Mouse (Mus musculus) splenic B cell, adult 2 months (primary cell): ENCODE results near the gene Muc2.

ENCODE experiments used
- DNase-seq: peaks from one replicate; pipeline ENCODE4 v3.0.0-alpha.2; 2011; ENCODE audit warnings: low read depth, low spot score
- H3K27me3 ChIP-seq: 2 replicates; pipeline ENCODE4 v1.6.1; 2012; ENCODE audit warnings: mild to moderate bottlenecking, low read length, moderate library complexity, mixed read lengths; ENCODE audit not compliant: control insufficient read depth, poor library complexity, insufficient read depth, severe bottlenecking
- H3K36me3 ChIP-seq: 2 replicates; pipeline ENCODE4 v1.6.1; 2012; ENCODE audit warnings: mild to moderate bottlenecking, low read length, moderate library complexity, mixed read lengths; ENCODE audit not compliant: control insufficient read depth, poor library complexity, insufficient read depth, severe bottlenecking

Gene Muc2

DNA sequence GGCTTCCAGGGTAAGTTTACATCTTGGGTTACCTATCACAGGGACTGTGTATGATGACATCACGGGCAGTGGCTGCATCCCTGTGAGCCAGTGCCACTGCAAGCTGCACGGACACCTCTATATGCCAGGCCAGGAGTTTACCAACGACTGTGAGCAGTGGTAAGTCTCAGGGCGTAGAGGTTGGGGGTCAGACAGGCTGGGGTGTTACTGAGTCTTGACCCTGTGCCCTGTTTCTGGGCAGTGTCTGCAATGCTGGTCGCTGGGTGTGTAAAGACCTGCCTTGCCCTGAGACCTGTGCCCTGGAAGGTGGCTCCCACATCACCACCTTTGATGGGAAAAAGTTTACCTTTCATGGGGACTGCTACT, 4.1 kb downstream of the Muc2 start:
- no peak for DNase-seq
- no peaks in the 10 kb centered on the region for H3K36me3 ChIP-seq
- no peaks in the 10 kb centered on the region for H3K27me3 ChIP-seq

DNA sequence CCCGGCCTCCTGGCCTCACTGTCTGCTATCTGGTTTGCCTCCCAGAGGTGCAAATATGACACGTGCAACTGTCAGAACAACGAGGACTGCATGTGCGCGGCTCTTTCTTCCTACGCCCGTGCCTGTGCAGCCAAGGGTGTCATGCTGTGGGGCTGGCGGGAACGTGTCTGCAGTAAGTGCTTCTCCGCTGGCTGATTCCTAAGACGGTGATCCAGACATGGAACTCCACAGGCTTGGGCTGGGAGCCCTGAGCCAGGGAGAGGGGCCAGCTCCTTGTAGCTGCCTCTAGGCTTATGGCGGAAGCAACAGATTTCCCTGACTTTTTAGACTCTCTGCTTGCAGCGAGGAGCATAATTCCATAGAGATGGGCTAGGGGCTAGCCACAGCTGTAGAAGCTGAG, 6.4 kb downstream of the Muc2 start:
- DNase-seq: no peak
- Histone ChIP-seq H3K36me3 (no peaks in the 10 kb centered on the region), H3K27me3 (no peaks in the 10 kb centered on the region)

DNA sequence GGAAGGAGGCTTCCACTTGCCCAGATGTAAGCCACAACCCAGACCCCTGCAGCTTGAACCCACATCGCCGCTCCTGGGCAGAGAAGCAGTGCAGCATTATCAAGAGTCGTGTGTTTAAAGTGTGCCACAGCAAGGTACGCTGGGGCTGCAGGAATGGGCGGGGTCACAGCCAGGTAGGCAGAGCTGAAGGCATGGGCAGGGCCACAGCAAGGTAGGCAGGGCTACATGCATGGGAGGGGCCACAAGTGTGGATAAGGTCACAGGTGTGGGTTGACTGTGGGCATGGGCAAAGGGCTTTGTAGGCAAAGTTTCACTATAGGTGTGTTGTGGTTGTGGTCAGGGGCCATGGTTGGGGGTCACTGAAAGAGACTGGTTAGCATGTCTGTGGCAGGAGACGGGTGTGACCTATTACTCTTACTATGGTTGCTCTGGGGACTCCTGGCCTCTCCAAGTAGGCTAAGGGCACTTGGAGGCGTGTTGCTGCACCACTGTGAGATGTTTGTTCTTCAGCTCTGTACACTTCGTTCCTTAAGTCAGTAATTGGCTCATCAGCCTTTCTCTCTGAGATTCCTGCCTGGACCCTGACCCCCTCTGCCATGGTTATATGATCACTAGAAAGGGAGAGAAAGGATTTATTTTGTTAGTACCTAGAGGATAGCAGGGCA, 9.5 kb downstream of the Muc2 start:
- no peaks in the 10 kb centered on the region for H3K36me3 ChIP-seq
- no peak for DNase-seq
- no peaks in the 10 kb centered on the region for H3K27me3 ChIP-seq

DNA sequence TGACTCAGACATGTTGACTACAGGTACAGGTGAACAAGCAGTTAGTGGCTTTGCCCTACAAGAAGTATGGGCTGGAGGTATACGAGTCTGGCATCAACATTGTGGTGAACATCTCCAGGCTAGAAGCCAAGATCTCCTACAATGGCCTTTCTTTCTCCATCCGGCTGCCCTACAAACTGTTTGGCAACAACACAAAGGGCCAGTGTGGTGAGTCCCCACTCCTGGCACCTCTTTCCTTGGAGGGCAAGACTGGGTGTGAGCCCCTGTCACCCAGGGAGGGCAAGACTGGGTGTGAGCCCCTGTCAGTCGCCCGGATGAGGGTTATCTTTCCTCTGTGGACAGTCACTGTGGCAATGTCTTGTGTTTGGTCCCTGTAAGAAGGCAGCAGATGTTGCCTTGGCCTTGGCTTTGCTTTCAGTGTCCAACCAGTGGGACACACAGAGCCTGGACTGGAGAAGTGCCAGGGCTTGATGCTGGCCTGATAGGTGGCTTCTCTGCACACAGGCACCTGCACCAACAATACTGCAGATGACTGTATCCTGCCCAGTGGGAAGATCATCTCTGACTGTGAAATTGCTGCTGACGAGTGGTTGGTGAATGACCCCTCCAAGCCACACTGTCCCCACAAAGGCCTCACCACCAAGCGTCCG, 57.4 kb downstream of the Muc2 start:
- Histone ChIP-seq H3K27me3 (no peaks in the 10 kb centered on the region), H3K36me3 (no peaks in the 10 kb centered on the region)
- no peak for DNase-seq

- no peaks in the 10 kb centered on the region for H3K36me3 ChIP-seq
- no peak for DNase-seq
- H3K27me3 ChIP-seq: no peaks in the 10 kb centered on the region
Measured at GRCm38 (mm10) chr7:141752513-141752912, 62.4 kb downstream of the Muc2 start.

DNA sequence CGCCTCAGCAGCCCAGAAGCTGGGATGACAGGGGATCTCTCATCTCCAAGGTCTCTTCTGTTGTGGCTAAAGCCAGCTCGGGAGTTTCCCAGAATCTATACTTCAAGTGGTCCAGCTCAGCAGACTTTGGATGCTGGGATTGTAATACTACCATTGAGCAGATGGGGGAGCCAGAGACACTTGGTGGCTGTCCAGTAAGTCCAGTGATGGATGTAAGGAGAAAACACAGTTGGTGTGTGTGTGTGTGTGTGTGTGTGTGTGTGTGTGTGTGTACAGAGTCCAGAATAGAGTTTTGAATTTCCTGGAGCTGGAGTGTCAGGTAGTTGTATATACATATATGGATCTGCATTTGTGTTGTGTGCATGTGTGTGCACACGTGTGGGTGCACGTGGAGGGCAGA, 65.7 kb downstream of the Muc2 start:
- H3K27me3 ChIP-seq: no peaks in the 10 kb centered on the region
- DNase-seq: peak; percentile 64

DNA sequence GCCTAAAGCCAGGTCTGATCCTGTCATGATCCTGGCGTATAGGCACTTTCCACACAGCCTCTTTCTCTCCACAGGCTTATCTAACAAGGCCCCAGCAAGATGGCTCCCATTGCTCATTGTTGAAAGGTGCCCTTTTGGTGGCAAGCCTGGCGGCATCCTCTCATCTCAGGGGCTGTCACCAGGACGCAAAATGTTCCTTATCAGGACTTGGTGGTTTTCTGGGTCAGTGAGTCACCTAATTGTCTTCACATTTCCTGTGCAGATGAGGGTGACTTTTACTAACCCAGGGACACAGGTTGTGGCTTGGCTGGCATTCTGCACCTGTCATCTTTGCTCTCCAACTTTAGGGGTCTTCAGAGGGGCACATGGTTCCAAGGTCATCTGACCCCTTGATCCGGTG, 68.2 kb downstream of the Muc2 start:
- no peak for DNase-seq
- no peaks in the 10 kb centered on the region for H3K36me3 ChIP-seq

More for the DNA sequence above, 65.7 kb downstream of the Muc2 start:
- H3K36me3 ChIP-seq: no peaks in the 10 kb centered on the region

GRCm38 (mm10) chr7:141770521-141770920, 80.4 kb downstream of the Muc2 start:
- Histone ChIP-seq H3K27me3 (no peaks in the 10 kb centered on the region), H3K36me3 (no peaks in the 10 kb centered on the region)
- DNase-seq: no peak

More for the DNA sequence above, 68.2 kb downstream of the Muc2 start:
- H3K27me3 ChIP-seq: no peaks in the 10 kb centered on the region

DNA sequence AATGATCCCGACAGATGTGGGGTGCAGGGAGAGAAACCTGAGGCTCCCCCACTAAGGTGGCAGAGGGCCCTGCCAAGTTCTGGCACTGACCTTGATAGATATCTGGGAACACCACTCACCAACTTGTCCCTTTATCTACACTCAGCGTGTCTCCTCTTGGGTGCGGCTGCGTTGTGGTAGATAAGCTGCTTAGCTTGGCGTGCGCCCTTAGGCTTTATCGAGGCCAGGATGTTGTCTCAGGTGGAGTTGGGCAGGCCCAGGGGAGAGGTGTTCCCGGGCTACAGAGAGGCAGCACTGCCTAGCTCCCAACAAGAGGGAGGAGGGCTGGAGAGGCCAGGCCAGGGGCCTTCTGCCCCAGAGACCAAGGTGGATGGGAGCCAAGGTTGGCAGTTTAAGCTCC, 80.8 kb downstream of the Muc2 start:
- Histone ChIP-seq H3K27me3 (no peaks in the 10 kb centered on the region), H3K36me3 (no peaks in the 10 kb centered on the region)
- no peak for DNase-seq

GRCm38 (mm10) chr7:141772058-141772557, 82.0 kb downstream of the Muc2 start:
- no peak for DNase-seq
- no peaks in the 10 kb centered on the region for H3K27me3 ChIP-seq
- H3K36me3 ChIP-seq: no peaks in the 10 kb centered on the region

DNA sequence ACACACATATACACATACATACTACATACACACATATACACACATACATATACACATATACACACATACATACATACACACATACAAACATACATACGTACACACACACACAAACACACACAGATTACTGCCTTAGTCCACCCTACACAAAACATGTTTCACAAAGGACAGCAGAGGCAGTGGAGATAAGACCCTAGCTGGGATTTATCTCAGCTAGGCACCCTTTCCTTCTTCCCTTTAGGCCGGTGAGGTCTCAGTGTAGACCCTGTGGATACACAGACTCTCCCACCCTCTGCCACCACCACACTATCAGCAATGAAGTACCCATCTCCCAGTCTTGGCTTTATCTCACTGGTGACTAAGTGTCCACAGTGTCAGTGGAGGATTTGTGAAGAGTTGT, 84.7 kb downstream of the Muc2 start:
- no peak for DNase-seq
- Histone ChIP-seq H3K36me3 (no peaks in the 10 kb centered on the region), H3K27me3 (no peaks in the 10 kb centered on the region)

GRCm38 (mm10) chr7:141776199-141776598, 86.1 kb downstream of the Muc2 start:
- no peaks in the 10 kb centered on the region for H3K27me3 ChIP-seq
- no peak for DNase-seq
- H3K36me3 ChIP-seq: no peaks in the 10 kb centered on the region

DNA sequence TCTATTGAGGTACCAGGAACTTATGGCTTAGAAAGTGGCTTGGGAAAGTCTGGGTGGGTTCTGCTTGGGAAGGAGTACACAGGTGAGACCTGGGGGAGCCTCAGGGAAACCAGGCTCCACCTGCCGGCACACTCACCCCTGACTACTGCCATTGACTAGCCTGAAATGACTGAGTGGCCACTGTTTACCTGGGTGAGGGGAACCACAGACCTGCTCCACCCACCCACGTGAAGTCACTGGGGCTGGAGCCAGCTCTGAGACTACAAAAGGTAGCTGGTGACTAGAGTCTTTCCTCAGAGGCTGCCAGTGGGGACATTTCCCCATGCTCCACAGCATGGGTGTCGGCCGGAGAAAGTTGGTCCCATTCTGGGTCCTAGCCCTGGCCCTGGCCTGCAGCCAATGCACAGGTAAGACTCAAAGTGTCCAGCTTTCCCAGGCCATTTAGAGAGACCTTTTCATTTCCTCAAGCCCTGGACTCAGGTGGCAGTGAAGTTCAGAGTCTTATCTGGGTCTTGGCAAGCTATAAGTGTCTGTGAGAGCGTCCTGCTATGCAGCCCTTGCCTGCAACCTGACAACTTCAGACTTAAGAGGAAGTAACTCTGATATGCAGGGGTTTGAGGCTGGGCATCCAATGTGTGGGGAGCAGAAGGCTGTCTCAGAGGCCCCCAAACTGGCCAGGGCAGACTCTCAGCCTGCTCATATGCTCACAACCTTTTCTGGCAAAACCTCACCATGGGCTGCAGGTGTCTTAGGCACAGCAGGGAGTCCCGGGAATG, 98.7 kb downstream of the Muc2 start, which contains the start of gene Muc5ac:
Gene Muc5ac (plus strand): TSS at position 296 of the 776 bp plus-strand sequence.
- Histone ChIP-seq H3K27me3 (no peaks in the 10 kb centered on the region), H3K36me3 (no peaks in the 10 kb centered on the region)
- DNase-seq: no peak

DNA sequence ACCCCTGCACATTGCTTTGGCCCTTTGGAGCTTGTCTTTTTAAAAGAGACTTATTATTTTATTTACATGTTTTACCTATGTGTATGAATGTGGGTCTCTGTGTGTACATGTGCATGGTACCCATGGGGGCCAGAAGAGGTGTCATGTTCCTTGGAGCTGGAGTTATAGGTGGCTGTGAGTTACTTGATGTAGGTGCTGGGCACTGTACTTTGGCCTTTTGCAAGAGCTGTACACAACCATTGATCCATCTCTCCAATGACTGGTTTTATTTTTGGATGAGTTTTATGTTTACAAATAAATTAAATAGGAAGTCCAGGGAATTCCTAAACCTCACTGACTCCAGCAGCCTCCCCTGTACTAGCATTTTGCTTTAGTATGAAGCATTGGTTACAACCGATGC, 104.1 kb downstream of the Muc2 start:
- Histone ChIP-seq H3K27me3 (no peaks in the 10 kb centered on the region), H3K36me3 (no peaks in the 10 kb centered on the region)
- DNase-seq: no peak

DNA sequence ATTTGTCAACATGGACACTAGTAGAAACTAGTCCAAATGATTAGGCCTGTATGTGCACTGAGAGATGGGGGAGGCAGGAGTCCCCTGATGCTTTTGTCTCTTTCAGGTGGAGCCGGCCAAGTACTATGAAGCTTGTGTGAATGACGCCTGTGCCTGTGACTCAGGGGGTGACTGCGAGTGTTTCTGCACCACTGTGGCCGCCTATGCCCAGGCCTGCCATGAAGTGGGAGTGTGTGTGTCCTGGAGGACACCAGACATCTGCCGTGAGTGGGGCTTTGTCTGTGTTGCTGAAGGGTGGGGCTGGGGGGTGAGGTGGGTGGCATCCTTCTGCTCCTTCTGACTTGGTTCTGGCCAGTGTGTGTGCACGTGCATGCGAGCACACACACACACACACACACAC, 113.1 kb downstream of the Muc2 start:
- Histone ChIP-seq H3K36me3 (no peaks in the 10 kb centered on the region), H3K27me3 (no peaks in the 10 kb centered on the region)
- no peak for DNase-seq
